Mouse (Mus musculus) heart, embryonic 11.5 days (tissue): Measurements from ENCODE around the gene Myrf. TPM values are rescaled to one million over a fixed set of nuclear protein-coding genes. Genes with fewer than 3 reads are reported as not detected.
"Not testable (repeated sequence)": the region's sequence is repeated elsewhere in the genome, so short reads cannot be mapped to it uniquely, and the experiment has no call there.

Experiments
- ATAC-seq: fragments of 200-750 bp; cut with Nextera tagmentation; replicated peaks from 2 replicates; pipeline ENCODE4 v1.8.0; 2017; ENCODE audit warnings: moderate library complexity; ENCODE audit not compliant: insufficient number of reproducible peaks, low FRiP score, low TSS enrichment
- H3K27ac ChIP-seq: fragments of 300-500 bp; sonication (generic); 2 replicates; pipeline ENCODE4 v1.5.1; 2014; ENCODE audit warnings: mild to moderate bottlenecking, low read depth, low read length
- H3K27me3 ChIP-seq: fragments of 300-500 bp; sonication (generic); 2 replicates; pipeline ENCODE4 v1.6.1; 2014; ENCODE audit warnings: mild to moderate bottlenecking, low read length, mixed read lengths; ENCODE audit not compliant: control insufficient read depth, insufficient read depth
- H3K36me3 ChIP-seq: fragments of 300-500 bp; sonication (generic); 2 replicates; pipeline ENCODE4 v1.6.1; 2014; ENCODE audit warnings: mild to moderate bottlenecking, low read length, moderate library complexity, mixed read lengths; ENCODE audit not compliant: control insufficient read depth, insufficient read depth
- H3K4me1 ChIP-seq: fragments of 300-500 bp; sonication (generic); 2 replicates; pipeline ENCODE4 v1.6.1; 2014; ENCODE audit warnings: low read length; ENCODE audit not compliant: control insufficient read depth, insufficient read depth
- H3K4me2 ChIP-seq: fragments of 300-500 bp; sonication (generic); 2 replicates; pipeline ENCODE4 v1.6.1; 2014; ENCODE audit warnings: mild to moderate bottlenecking, moderate library complexity
- H3K4me3 ChIP-seq: fragments of 300-500 bp; sonication (generic); 2 replicates; pipeline ENCODE4 v1.5.1; 2014; ENCODE audit warnings: low read depth, low read length
- H3K9ac ChIP-seq: fragments of 300-500 bp; sonication (generic); 2 replicates; pipeline ENCODE4 v1.6.1; 2014; ENCODE audit warnings: mild to moderate bottlenecking, low read depth, low read length, moderate library complexity
- H3K9me3 ChIP-seq: fragments of 300-500 bp; sonication (generic); replicated peaks from 2 replicates; pipeline ENCODE4 v1.6.1; 2016; ENCODE audit warnings: low read length; ENCODE audit not compliant: control insufficient read depth
- WGBS: fragments of 180-500 bp; shearing (Covaris S2); extraction: QIAGEN DNeasy Blood & Tissue Kit; methylation state at CpG from one replicate; pipeline ENCODE4 v1.1.7; 2014; ENCODE audit not compliant: insufficient replicate concordance; 5-methylcytosine and 5-hydroxymethylcytosine counted together
- polyA plus RNA-seq: library from polyadenylated mRNA; unstranded; fragments of >200 nt; fragmentation: Nextera tagmentation; extraction: Ambion mirVana; gene quantifications from 2 replicates; pipeline ENCODE4 v1.2.1, GENCODE M21; 2014

Myrf gene
- polyA plus RNA-seq, 1 experiment from 2014 or later = 23.0 TPM

DNA sequence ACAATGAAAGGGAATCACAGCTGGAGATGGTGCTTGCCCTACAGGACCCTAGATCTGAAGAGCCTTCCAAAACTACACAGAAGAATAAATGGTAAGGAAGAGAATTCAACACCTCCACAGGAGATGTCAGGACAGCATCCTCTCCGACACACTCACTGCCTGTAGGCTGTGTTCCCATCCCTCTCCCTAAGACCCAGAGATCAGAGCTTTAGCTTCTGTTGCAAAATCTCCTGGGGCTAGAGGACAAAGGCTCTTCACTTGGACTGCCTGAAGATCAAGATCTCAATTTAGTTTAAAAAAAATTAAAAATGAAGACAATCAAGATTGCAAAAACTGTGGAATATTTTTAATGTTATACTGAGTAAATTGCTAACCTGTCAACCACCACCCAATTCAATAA, 64.1 kb downstream of the Myrf start:
- Histone ChIP-seq H3K36me3 (no peaks in the 10 kb centered on the region), H3K9ac (no peak overlapping the region), H3K27ac (no peak overlapping the region), H3K4me3 (no peak overlapping the region), H3K9me3 (no peaks in the 10 kb centered on the region), H3K4me1 (peaks cover 10% of the 10 kb centered on the region), H3K27me3 (no peaks in the 10 kb centered on the region), H3K4me2 (no peak overlapping the region)
- 69% methylated on average over 1 of the region's 1 CpGs for WGBS
- ATAC-seq = no peak

DNA sequence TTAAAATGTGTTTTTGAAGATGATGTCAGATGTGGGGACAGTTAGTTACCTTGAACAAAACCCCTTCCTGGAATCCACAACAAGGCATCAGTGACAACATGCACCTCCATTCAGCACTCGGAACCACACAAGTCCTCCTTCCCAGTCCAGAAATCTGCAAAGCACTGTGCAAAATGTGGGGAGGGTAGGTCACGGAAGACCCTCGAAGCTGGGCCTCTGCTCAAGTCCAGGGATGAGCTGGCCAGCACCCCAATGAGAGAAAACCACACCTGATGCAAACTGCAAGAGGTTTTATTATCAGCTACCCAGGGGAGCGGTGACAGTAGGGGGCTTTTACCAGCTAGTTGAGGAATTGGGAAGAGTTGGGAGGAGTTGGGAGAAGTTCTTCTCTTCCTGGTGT, 65.6 kb downstream of the Myrf start:
- ATAC-seq = no peak
- H3K4me3 ChIP-seq = no peak overlapping the region
- H3K9me3 ChIP-seq = no peaks in the 10 kb centered on the region
- H3K4me1 ChIP-seq = peaks cover 8% of the 10 kb centered on the region
- 56% methylated on average over 4 of the region's 4 CpGs for WGBS
- H3K9ac ChIP-seq = no peak overlapping the region
- H3K27me3 ChIP-seq = no peaks in the 10 kb centered on the region
- no peak overlapping the region for H3K27ac ChIP-seq
- no peak overlapping the region for H3K4me2 ChIP-seq
- no peaks in the 10 kb centered on the region for H3K36me3 ChIP-seq

GRCm38 (mm10) chr19:10173844-10174539, 66.6 kb downstream of the Myrf start:
- Histone ChIP-seq H3K9ac (no peak overlapping the region), H3K36me3 (no peaks in the 10 kb centered on the region), H3K4me1 (peaks cover 8% of the 10 kb centered on the region), H3K4me3 (no peak overlapping the region), H3K27ac (no peak overlapping the region; the same call in 1 of the 2 replicates), H3K9me3 (no peaks in the 10 kb centered on the region), H3K4me2 (no peak overlapping the region), H3K27me3 (no peaks in the 10 kb centered on the region)
- WGBS = 79% methylated on average over 7 of the region's 7 CpGs
- ATAC-seq = no peak

DNA sequence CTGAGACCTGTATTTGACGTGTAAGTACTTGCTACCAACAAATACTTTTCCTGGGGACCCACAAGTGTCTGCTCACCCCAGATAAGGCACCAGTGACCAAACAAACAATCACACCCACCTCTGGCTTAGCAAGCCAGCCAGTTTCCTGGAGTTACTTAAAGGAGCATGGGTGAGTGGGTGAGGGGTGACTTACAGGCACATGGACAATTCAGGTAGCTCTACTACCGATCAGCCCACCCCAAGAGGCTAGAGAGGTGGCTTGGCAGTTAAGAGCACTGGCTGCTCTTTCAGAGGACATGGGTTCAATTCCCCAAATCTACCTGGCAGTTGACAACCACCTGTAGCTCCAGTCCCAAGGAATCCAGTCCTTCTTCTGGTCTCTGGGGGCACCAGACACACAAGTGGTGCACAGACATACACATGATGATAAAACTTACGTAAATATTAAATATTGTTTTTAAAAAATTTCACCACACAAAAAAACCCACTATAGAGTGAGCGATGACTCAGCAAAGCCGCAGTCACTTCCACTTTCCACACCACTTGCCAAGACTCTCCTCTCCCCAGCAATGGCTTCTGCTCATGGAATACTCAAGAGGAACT, 67.3 kb downstream of the Myrf start:
- 69% methylated on average over 5 of the region's 5 CpGs for WGBS

DNA sequence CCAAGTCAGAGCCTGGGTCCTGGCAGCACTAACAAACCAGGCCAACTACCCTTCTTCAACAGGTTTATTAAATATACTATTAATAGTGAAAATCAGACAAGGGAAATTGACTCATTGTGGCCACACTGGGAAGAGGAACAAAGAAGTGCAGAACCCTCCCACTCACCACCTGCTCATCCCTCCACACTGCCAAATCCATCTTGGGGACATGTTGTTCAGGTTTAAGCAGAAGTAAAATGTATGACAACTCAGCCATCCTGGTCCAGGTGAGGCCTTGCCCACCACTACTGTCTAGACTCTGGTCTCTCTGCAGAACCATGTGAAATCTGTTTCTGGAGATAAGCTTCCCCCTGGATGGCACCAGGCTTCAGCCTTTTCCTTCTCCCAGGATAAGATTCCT, 68.7 kb downstream of the Myrf start:
- Histone ChIP-seq H3K4me2 (no peak overlapping the region), H3K9me3 (no peaks in the 10 kb centered on the region), H3K36me3 (no peaks in the 10 kb centered on the region), H3K27me3 (no peaks in the 10 kb centered on the region), H3K4me1 (peaks cover 5% of the 10 kb centered on the region; the same call in 1 of the 2 replicates), H3K4me3 (no peak overlapping the region), H3K27ac (peak overlapping the region; percentile 35; the same call in 1 of the 2 replicates), H3K9ac (0 out of 2 replicates have a peak overlapping the region, but pooled peaks have one; percentile 34)
- no peak for ATAC-seq

More for the DNA sequence above, 67.3 kb downstream of the Myrf start:
- peak; percentile 83 for ATAC-seq
- no peak overlapping the region for H3K4me3 ChIP-seq
- H3K27me3 ChIP-seq = no peaks in the 10 kb centered on the region
- no peaks in the 10 kb centered on the region for H3K36me3 ChIP-seq
- peak overlapping the region; percentile 29; the same call in 1 of the 2 replicates for H3K4me2 ChIP-seq
- no peak overlapping the region for H3K9ac ChIP-seq
- peaks cover 8% of the 10 kb centered on the region for H3K4me1 ChIP-seq
- H3K9me3 ChIP-seq = no peaks in the 10 kb centered on the region
- H3K27ac ChIP-seq = peak overlapping the region; percentile 84

GRCm38 (mm10) chr19:10171359-10171758, 69.2 kb downstream of the Myrf start:
- 73% methylated on average over 7 of the region's 7 CpGs for WGBS
- ATAC-seq = no peak
- Histone ChIP-seq H3K27ac (no peak overlapping the region), H3K9ac (no peak overlapping the region), H3K4me2 (no peak overlapping the region), H3K27me3 (no peaks in the 10 kb centered on the region), H3K4me1 (peaks cover 5% of the 10 kb centered on the region; the same call in 1 of the 2 replicates), H3K36me3 (no peaks in the 10 kb centered on the region), H3K9me3 (no peaks in the 10 kb centered on the region), H3K4me3 (no peak overlapping the region)

DNA sequence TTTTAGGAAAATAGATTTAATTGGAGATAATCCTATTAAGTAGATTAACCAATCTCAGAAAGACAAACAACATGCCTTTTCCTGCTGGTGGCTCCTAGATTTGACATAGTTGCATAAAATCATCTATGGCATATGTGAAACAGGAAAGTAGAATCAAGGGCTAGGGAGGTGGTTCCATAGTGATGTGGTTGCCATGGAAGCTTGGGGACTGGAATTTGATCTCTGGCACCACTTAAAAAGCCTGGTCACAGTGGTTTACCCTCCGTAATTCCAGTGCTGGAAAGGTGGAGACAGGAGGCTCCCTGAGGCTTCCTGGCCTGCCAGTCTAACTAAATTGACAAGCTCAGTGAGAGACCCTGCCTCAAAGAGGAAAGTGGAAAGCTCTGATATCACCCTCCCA, 70.1 kb downstream of the Myrf start:
- WGBS = 56% methylated on average over 1 of the region's 1 CpGs
- H3K9ac ChIP-seq = no peak overlapping the region
- no peaks in the 10 kb centered on the region for H3K36me3 ChIP-seq
- H3K27ac ChIP-seq = no peak overlapping the region
- H3K4me3 ChIP-seq = no peak overlapping the region
- H3K4me2 ChIP-seq = no peak overlapping the region
- no peaks in the 10 kb centered on the region for H3K9me3 ChIP-seq
- peaks cover 5% of the 10 kb centered on the region; the same call in 1 of the 2 replicates for H3K4me1 ChIP-seq
- H3K27me3 ChIP-seq = no peaks in the 10 kb centered on the region
- ATAC-seq = no peak

- 0 out of 2 replicates have a peak overlapping the region, but pooled peaks have one; percentile 7 for H3K27ac ChIP-seq
- 79% methylated on average over 3 of the region's 3 CpGs for WGBS
- H3K27me3 ChIP-seq, H3K36me3 ChIP-seq, H3K9ac ChIP-seq, H3K4me2 ChIP-seq, H3K4me1 ChIP-seq, ATAC-seq, H3K9me3 ChIP-seq, H3K4me3 ChIP-seq: not testable (repeated sequence)
These were observed 70.7 kb downstream of the Myrf start for GRCm38 (mm10) chr19:10169692-10170330.
